Mouse (Mus musculus) embryonic facial prominence, embryonic 10.5 days (tissue): ENCODE measurements around the gene Cnot11. TPM values are rescaled to one million over a fixed set of nuclear protein-coding genes. Genes with fewer than 3 reads are reported as not detected.
A peak's percentile ranks its signal among the peaks of the same experiment; 100 is the strongest.

Experiments used
- DNase-seq: peaks from one replicate; pipeline ENCODE4 v3.0.0-alpha.2; 2017; ENCODE audit warnings: low spot score
- H3K27ac ChIP-seq: fragments of 300-500 bp; sonication (generic); replicated peaks from 2 replicates; pipeline ENCODE4 v1.5.1; 2016; ENCODE audit warnings: mild to moderate bottlenecking
- H3K27me3 ChIP-seq: fragments of 300-500 bp; sonication (generic); replicated peaks from 2 replicates; pipeline ENCODE4 v1.6.1; 2016; ENCODE audit warnings: low read depth, mild to moderate bottlenecking; ENCODE audit not compliant: poor library complexity, severe bottlenecking
- H3K36me3 ChIP-seq: fragments of 300-500 bp; sonication (generic); replicated peaks from 2 replicates; pipeline ENCODE4 v1.6.1; 2016; ENCODE audit warnings: mild to moderate bottlenecking, moderate library complexity
- H3K4me1 ChIP-seq: fragments of 300-500 bp; sonication (generic); 2 replicates; pipeline ENCODE4 v1.6.1; 2016
- H3K4me3 ChIP-seq: fragments of 300-500 bp; sonication (generic); 2 replicates; pipeline ENCODE4 v1.5.1; 2016; ENCODE audit warnings: mild to moderate bottlenecking, moderate library complexity
- H3K9me3 ChIP-seq: fragments of 300-500 bp; sonication (generic); 2 replicates; pipeline ENCODE4 v1.6.1; 2016; ENCODE audit warnings: mild to moderate bottlenecking
- WGBS: fragments of 180-500 bp; shearing (Covaris S2); methylation state at CpG from one replicate; pipeline ENCODE4 v1.1.7; 2016; 5-methylcytosine and 5-hydroxymethylcytosine counted together
- polyA plus RNA-seq: library from polyadenylated mRNA; unstranded; fragments of >200 nt; fragmentation: Nextera tagmentation; extraction: Ambion mirVana; gene quantifications from 2 replicates; pipeline ENCODE4 v1.2.1, GENCODE M21; 2016

Cnot11 gene
- polyA plus RNA-seq, 1 experiment from 2014 or later = 23.2 TPM

- peaks cover 55% of the 10 kb centered on the region for H3K36me3 ChIP-seq
- H3K4me1 ChIP-seq = peaks cover 24% of the 10 kb centered on the region
- H3K27ac ChIP-seq = no peak overlapping the region
- H3K4me3 ChIP-seq = peak overlapping the region; percentile 23; the same call in 1 of the 2 replicates
- no peak for DNase-seq
- no peaks in the 10 kb centered on the region for H3K27me3 ChIP-seq
- whole genome bisulfite sequencing = 91% methylated on average over 10 of the region's 10 CpGs
- H3K9me3 ChIP-seq = peaks cover 10% of the 10 kb centered on the region; the same call in 1 of the 2 replicates
These were observed 3.0 kb downstream of the Cnot11 start for GRCm38 (mm10) chr1:39537631-39538380.

- Histone ChIP-seq H3K9me3 (peaks cover 10% of the 10 kb centered on the region; the same call in 1 of the 2 replicates), H3K4me1 (peaks cover 15% of the 10 kb centered on the region), H3K27me3 (no peaks in the 10 kb centered on the region), H3K4me3 (no peak overlapping the region), H3K36me3 (peaks cover 83% of the 10 kb centered on the region), H3K27ac (no peak overlapping the region)
- DNase-seq = no peak
These were observed 5.8 kb downstream of the Cnot11 start for GRCm38 (mm10) chr1:39540592-39540991.

- 94% methylated on average over 7 of the region's 7 CpGs for WGBS
- H3K27me3 ChIP-seq = no peaks in the 10 kb centered on the region
- no peak overlapping the region for H3K27ac ChIP-seq
- peaks cover 3% of the 10 kb centered on the region; the same call in 1 of the 2 replicates for H3K9me3 ChIP-seq
- no peak overlapping the region for H3K4me3 ChIP-seq
- peaks cover 92% of the 10 kb centered on the region for H3K36me3 ChIP-seq
- DNase-seq = no peak
- no peaks in the 10 kb centered on the region for H3K4me1 ChIP-seq
These were observed 10.8 kb downstream of the Cnot11 start for GRCm38 (mm10) chr1:39545589-39545988.

GRCm38 (mm10) chr1:39546160-39546866, 11.5 kb downstream of the Cnot11 start:
- H3K36me3 ChIP-seq = peaks cover 89% of the 10 kb centered on the region
- WGBS = 91% methylated on average over 6 of the region's 6 CpGs

GRCm38 (mm10) chr1:39547238-39547637, 12.4 kb downstream of the Cnot11 start:
- no peak overlapping the region for H3K4me3 ChIP-seq
- H3K36me3 ChIP-seq = peaks cover 87% of the 10 kb centered on the region
- no peaks in the 10 kb centered on the region for H3K4me1 ChIP-seq
- no peak for DNase-seq
- WGBS = 77% methylated on average over 2 of the region's 2 CpGs
- H3K27me3 ChIP-seq = no peaks in the 10 kb centered on the region
- no peaks in the 10 kb centered on the region for H3K9me3 ChIP-seq
- H3K27ac ChIP-seq = no peak overlapping the region

More at GRCm38 (mm10) chr1:39546160-39546866, 11.5 kb downstream of the Cnot11 start:
- H3K4me1 ChIP-seq = no peaks in the 10 kb centered on the region
- H3K9me3 ChIP-seq = no peaks in the 10 kb centered on the region
- no peak for DNase-seq
- no peak overlapping the region for H3K4me3 ChIP-seq
- no peak overlapping the region for H3K27ac ChIP-seq
- H3K27me3 ChIP-seq = no peaks in the 10 kb centered on the region

- Histone ChIP-seq H3K27ac (no peak overlapping the region), H3K4me3 (no peak overlapping the region), H3K9me3 (no peaks in the 10 kb centered on the region), H3K27me3 (no peaks in the 10 kb centered on the region), H3K36me3 (peaks cover 85% of the 10 kb centered on the region), H3K4me1 (no peaks in the 10 kb centered on the region)
- DNase-seq = no peak
- 96% methylated on average over 2 of the region's 2 CpGs for WGBS
These were observed 15.0 kb downstream of the Cnot11 start for GRCm38 (mm10) chr1:39549831-39550230.

- Histone ChIP-seq H3K4me3 (no peak overlapping the region), H3K27me3 (no peaks in the 10 kb centered on the region), H3K27ac (no peak overlapping the region), H3K4me1 (peaks cover 9% of the 10 kb centered on the region), H3K9me3 (no peaks in the 10 kb centered on the region), H3K36me3 (peaks cover 88% of the 10 kb centered on the region)
- WGBS = 49% methylated on average over 9 of the region's 9 CpGs
- DNase-seq = no peak
These were observed 21.0 kb downstream of the Cnot11 start for GRCm38 (mm10) chr1:39555556-39556415.

- DNase-seq = no peak
- Histone ChIP-seq H3K27ac (no peak overlapping the region), H3K4me3 (no peak overlapping the region), H3K9me3 (no peaks in the 10 kb centered on the region), H3K36me3 (peaks cover 89% of the 10 kb centered on the region), H3K4me1 (peaks cover 9% of the 10 kb centered on the region), H3K27me3 (no peaks in the 10 kb centered on the region)
- WGBS = 97% methylated on average over 2 of the region's 2 CpGs
These were observed 24.2 kb downstream of the Cnot11 start for GRCm38 (mm10) chr1:39559009-39559408.

GRCm38 (mm10) chr1:39561920-39562319, 27.1 kb downstream of the Cnot11 start:
- H3K4me1 ChIP-seq = no peaks in the 10 kb centered on the region
- no peak for DNase-seq
- no peaks in the 10 kb centered on the region for H3K27me3 ChIP-seq
- H3K9me3 ChIP-seq = no peaks in the 10 kb centered on the region
- H3K27ac ChIP-seq = no peak overlapping the region
- H3K4me3 ChIP-seq = no peak overlapping the region
- peaks cover 67% of the 10 kb centered on the region for H3K36me3 ChIP-seq
- WGBS = 62% methylated on average over 1 of the region's 1 CpGs

- Histone ChIP-seq H3K4me3 (no peak overlapping the region), H3K27ac (no peak overlapping the region), H3K4me1 (no peaks in the 10 kb centered on the region), H3K27me3 (no peaks in the 10 kb centered on the region), H3K9me3 (no peaks in the 10 kb centered on the region), H3K36me3 (peaks cover 57% of the 10 kb centered on the region)
- WGBS = 91% methylated on average over 7 of the region's 7 CpGs
- DNase-seq = no peak
These were observed 28.4 kb downstream of the Cnot11 start for GRCm38 (mm10) chr1:39563161-39563560.

GRCm38 (mm10) chr1:39564603-39565002, 29.8 kb downstream of the Cnot11 start:
- Histone ChIP-seq H3K4me1 (no peaks in the 10 kb centered on the region), H3K27me3 (no peaks in the 10 kb centered on the region), H3K4me3 (no peak overlapping the region), H3K27ac (no peak overlapping the region), H3K36me3 (peaks cover 49% of the 10 kb centered on the region), H3K9me3 (no peaks in the 10 kb centered on the region)
- no peak for DNase-seq
- 77% methylated on average over 3 of the region's 3 CpGs for WGBS

- Histone ChIP-seq H3K27ac (no peak overlapping the region), H3K4me3 (no peak overlapping the region), H3K36me3 (peaks cover 35% of the 10 kb centered on the region), H3K9me3 (no peaks in the 10 kb centered on the region), H3K27me3 (no peaks in the 10 kb centered on the region), H3K4me1 (peaks cover 9% of the 10 kb centered on the region; the same call in 1 of the 2 replicates)
- no peak for DNase-seq
These were observed 33.3 kb downstream of the Cnot11 start for GRCm38 (mm10) chr1:39568079-39568478.
